Mouse (Mus musculus) left cerebral cortex, adult 8-10 months (tissue): ENCODE measurements around the gene Itpka. TPM values are rescaled to one million over a fixed set of nuclear protein-coding genes. Genes with fewer than 3 reads are reported as not detected.

Experiments
- DNase-seq, 2 experiments: peaks; one replicate each; pipeline ENCODE4 v3.0.0; 2022; ENCODE audit warnings: low spot score in 2 of 2
- total RNA-seq, 4 experiments: library from RNA; stranded (reverse); gene quantifications; 2 replicates each; pipeline ENCODE4 v1.2.4; 2022

The Itpka gene
- total RNA-seq, 4 experiments from 2014 or later, result 160 to 178 (median 177) TPM

DNA sequence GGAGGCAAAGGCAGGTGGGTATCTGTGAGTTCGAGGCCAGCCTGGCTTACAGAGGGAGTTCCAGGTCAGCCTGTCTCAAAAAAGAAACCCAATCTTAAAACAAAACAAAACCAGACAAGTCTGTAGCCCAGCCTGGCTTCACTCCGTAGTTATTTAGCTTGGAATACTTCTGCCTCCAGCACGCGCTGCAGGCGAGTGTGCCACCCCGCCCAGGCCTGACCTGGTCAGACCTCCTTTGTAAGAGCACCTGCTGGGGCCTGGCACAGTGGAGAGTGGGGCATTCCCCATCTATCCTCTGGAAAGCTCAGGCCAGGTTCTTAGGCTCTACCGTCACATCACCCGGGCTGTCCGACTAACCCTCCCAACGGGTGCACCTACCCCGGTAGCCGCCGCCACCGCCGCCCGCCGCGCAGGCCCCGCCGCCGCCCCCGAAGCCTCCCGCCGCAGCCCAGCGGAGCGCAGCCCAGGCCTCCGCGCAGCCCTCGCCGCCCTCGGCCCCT is 15.5 kb downstream of the Itpka start:
- DNase-seq, result no peak

DNA sequence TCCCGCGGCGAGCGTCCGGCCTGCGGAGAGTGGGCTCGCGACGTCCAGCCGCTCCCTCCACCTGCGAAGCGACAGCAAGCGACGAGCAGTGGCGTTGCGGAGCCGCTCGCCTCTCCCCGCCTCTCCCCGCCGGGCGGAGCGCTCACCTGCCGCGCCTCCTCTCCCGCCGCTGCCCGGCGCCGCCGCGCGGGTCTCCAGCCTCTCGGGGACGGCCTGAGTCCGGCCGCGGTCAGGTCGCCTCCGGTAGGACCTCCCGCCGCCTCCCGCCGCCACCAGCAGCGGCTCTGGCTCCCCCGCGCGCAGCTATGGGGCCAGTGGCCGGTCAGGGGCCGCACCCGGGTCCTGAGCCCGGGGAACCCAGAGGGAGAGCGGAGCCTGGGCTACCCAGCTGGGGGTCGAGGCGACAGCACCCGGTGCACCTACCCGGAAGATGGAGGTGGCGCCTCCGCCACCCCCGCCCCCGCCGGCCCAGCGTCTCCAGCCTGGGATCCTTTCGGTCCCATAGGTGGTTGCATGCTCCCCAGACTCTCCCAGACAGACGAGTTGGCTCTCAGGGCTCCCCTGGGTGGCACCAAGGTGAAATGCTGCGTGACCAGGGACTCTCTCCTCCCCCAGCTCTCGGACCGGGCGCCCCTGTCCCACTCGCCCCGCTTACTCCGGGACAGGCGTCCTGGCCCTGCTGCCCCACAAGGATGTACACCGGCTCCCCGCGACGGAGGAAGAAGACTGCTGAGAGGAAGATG is 16.1 kb downstream of the Itpka start:
- no peak for DNase-seq

DNA sequence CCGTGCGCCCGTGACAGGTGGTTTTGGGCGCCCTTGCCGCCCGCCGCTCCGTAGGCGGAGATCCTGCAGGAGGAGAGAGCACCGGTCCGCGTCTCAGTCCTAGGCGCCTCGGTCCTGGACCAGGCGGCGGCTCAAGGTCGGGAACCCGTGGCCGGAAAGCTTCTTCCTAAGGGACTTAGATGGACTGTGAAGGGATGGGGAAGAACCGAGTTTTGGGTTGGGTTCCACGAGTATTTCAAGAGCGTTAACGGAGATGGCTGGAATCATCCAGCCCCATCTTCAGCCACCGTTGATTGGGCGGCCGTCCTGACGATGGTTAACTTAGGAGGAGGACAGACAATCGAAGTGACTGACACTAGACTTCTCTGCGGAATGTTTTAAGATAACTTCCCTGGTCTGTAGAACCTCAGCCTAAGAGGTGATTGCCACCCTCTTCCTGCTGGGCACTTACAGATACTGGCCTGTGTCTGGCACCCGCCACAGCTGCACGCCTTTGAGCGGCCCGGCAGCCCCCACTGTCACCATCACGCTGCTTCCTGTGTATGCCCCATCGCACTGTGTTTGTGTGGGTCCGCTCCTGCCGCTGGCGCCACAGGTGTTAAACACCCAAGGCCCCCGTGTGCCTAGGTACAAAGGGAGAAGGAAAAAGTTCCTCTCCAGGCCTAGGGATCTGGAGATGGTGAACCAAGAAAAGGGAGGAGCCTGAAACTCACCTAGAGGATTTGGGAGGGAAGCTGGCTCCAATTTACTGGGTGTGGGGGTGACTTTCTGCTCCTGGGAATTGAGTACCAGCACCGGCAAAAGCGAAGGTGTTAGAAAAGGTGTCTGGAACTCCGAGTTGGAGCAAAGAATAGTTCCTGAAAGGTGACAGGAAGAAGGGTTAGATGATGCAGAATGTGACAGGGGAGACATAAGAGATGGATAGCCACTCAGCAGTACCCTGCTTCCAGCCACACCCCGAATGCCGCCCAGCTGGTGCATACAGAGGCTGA is 17.0 kb downstream of the Itpka start:
- no peak for DNase-seq

DNA sequence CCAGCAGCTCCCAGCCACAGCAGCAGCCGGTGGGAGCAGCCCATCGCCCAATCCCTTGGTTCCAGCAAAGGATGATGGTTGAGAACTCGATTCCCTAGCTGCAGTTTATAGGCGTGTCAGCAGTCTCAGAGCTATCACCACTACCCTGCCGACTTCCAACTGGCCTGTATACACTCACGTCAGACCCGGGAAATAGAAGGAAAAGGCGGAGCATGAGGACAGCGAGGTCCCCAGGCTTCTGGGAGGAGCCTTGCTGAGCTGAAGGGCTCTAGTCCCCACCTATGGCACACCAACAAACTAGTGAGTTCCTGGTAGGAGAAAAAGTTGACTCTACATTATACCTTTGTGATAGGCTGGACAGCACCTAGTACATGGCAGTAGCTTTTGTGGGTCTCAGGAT is 18.1 kb downstream of the Itpka start, which contains the start of gene Ltk:
Ltk (minus strand) TSS at position 181 of the 400 bp plus-strand sequence.
- no peak for DNase-seq

DNA sequence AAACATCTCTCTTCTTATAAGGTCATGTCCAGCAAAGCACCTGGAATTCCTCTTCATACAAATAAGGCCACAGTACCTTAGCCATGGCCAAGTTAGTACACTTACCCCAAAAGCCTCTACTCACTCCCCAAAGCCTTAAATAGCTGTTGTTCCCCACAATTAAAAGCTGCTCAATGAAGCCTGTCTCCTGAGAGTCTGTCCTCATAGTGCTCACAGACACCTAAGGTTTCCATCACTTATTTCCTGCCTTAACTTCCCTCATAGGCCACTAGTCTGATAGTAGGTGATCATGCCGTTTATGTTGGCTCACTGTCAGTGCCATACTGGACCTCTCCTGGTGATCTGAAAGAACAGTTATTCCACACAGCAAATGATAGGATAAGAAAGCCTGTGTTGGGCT is 20.1 kb downstream of the Itpka start:
- no peak for DNase-seq

DNA sequence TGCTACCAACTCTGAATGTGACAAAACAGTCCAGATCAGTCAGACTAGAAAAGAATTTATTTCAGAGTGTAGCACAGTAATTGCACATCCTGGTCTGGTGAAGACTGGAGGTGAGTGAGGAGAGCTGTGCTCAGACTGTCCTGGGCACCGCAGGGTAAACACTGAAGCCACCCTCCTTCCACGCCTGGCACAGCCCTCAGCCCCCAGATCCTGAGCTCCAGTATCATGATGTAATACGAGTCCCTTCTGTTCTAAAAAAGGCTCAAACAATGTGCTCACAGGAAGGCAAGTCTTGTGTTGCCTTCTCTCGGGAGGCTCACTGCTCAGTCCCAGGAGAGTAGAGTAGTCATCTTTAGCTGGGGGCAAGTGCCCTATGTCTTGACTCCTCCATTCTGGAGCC is 21.8 kb downstream of the Itpka start:
- no peak for DNase-seq

DNA sequence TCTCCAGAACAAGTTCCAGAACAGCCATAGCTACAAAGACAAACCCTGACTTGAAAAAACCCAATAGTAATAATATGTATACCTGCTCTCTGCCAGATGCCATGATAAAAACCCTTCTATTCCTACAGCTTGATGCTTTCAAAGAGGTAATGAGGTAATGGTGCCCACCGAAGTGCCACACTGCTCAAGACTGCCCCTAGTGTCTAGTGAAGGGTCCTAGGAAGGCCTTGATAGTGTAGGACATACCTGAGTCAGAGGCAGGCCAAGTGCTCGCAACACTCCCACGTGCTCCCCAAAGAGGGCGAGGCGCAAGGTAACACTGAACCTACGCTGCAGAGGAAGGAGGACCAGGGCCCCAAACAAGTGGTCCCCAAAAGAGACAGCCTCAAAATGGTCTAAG is 25.1 kb downstream of the Itpka start:
- DNase-seq, result no peak

DNA sequence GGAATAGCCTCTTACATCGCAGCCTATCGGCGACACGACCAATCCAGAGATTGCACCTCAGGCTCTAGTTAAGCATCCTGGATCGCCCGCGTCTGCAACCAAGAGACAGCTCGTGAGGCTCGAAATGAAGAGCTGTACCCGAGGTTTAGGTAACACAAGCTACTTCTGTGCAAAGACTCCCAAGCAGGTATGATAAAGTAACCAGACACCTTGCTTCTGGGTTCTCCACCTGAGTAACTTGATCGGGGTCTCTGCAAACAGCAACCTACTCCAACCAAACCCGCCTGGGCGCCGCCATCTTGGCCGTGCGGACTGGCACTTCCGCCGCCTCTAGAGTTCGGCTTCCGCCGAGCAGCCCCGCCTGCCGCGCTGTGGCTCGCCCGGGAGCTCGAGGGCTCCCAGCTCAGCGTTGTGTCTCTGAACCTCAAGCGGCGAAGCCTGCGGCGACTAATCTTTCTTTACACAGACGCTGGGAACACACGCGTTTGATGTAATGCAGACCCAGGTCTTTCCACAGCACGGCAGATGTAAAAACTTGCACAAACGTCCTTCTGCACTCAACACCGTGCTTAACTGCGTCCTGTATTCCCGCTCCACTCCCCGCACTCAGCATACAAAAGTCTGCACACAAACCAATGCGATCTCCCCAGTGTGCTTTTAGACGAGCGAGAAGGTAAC is 45.2 kb downstream of the Itpka start, which contains the start of gene Rpap1:
Rpap1 (minus strand) TSS at position 332 of the 678 bp plus-strand sequence.
- DNase-seq, result peak; percentile 67 to 79

DNA sequence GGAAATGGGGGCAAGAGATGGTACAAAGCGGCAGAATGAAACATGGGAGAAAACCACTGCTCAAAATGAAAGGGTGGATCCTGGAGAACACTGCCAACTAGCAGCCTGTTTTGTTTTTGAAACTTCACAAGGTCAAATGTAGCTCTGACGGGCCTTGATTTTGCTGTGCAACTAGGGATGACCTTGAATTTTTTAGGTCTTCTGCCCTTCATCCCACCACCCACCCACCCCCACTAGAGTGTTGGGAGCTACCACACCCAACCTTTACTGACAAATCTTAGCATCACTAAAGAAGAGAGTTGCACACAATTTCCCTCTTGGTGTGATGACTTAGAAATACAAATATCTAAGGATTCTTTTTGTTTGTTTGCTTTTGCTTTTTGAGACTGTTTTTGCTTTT is 47.9 kb downstream of the Itpka start:
- DNase-seq, result no peak

DNA sequence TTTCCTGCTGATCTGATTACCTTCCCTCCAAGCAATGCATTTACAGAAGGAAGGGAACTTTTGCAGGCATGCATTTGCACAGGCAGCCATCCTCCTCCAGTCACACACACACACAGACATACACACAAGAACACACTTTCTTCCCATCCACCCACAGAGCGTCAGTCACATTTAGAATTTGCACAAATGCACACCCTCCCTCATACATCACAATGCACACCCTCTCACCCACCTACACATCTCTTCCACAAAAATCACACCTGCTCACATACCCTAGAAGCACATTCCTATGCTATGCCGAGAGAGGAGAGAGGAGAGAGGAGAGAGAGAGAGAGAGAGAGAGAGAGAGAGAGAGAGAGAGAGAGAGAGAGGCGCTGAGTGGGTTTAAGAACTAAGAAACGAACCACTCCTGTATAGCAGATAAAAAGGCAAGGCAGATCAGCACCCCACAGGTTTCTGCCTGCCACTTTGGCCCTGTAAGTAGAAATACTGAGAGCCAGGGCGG is 55.2 kb downstream of the Itpka start, which contains the start of gene Tyro3:
Tyro3 (plus strand) TSS at position 455 of the 505 bp plus-strand sequence.
- peak in 1 of 2 experiments; percentile 83 for DNase-seq

DNA sequence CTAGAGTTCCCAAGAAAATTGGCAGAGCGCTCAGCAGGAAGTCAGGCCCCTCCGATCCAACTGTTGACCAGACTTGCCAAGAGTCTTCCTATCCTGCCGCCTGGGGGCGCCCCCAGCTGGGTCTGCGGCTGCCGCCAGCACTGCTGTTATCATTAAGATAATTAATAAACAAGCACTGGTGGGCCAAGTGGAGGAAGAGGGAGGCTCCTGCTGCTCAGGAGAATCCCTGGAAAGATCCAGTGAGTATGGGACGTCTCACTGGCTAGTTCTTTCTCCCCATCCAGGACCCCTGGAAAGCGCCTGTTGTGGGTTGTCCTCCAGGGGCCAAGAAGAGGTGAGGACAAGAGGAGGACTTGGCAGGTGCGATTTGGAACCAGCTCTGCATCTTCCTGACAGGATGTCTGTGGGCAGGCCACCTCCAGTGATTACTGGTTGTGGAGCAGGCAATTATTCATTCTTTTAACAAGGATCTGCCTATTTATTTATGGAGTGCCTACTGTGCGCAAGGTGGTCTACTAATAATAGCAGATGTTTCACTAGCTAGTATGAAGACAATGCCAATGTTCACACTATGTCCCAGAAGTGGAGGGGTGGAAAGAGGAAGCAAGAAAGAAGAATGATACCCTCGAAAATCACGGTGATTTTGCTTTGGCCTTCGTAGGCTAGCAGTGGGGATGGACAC is 56.2 kb downstream of the Itpka start:
- no peak for DNase-seq

DNA sequence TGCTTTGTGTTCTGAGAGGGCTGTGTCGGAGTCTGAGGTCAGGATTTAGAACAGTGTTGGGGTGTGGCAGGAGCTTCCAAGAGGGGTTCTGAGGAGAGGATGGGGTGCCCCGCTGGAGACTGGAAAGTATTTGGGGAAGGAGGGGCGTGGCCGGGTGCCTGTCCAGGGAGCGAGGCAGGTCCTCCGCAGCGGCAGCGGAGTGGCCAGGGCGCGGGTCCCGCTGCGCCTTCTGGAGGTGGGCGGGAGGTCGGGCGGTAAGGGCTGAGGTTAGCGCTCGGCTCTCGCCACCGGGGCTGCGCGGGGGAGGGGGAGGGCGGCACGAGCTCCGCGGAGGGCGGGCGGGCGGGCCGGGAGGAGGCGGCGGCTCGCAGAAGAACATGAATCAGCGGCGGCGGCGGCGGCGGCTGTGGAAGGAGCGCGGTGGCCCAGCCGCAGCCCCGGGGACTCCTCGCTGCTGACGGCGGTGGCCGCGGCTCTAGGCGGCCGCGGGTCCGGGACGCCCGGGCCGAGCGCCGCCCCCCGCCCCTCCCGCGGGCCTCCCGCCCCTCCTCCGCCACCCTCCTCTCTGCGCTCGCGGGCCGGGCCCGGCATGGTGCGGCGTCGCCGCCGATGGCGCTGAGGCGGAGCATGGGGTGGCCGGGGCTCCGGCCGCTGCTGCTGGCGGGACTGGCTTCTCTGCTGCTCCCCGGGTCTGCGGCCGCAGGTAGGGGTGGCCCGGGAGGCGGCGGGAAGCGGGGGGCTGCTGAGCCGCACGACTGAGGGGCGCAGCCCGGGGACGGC is 57.2 kb downstream of the Itpka start:
- DNase-seq, result no peak

DNA sequence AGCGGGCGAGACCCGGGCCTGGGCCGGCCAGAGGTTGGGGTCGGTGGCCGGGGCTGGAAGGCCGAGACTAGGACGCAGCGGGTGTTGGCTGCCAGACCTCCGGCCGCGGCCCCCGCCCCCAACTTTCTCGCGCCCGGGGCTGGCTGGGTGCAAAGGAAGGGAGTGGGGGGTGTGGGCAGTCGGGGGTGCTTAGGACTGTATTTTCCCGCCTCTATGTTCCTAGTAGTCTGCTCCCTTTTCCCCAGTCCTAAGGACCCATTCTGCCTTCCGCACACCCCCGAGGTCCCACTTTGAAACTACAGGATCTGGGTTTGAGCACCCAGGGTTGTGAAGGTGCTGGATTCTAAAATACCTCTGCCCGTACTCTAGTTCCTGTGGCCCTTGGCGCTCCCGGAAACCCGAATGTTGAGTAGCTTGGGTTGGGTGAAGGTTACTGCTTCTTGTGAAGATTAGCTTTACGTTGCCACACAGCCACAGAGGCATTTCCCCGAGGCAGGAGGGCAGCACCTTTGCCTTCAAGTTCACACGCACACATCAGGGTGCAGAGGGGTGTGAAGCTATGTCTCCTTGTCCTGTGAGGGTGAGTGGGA is 57.9 kb downstream of the Itpka start:
- no peak for DNase-seq

Other genes with a start within 250 kb of the Itpka start
- gene Exd1, start 194.7 kb upstream of the Itpka start, total RNA-seq, result 1 to 10 TPM in 2 of 4 experiments, under 1 TPM in 2; 0.59 to 1.9 (median 1.00) TPM
- 100 to 1,000 TPM; 161 to 184 (median 175) TPM for gene Chp1, start 194.6 kb upstream of the Itpka start, total RNA-seq
- 1 to 10 TPM in 1 of 4 experiments, under 1 TPM in 3; 0.46 to 1.6 (median 0.56) TPM for gene Nusap1, start 124.0 kb upstream of the Itpka start, total RNA-seq
- gene Oip5, start 123.9 kb upstream of the Itpka start, total RNA-seq, result 1 to 10 TPM in 3 of 4 experiments, under 1 TPM in 1; 0.70 to 2.0 (median 1.1) TPM
- gene Ndufaf1, start 79.5 kb upstream of the Itpka start, total RNA-seq, result 10 to 100 TPM; 28.7 to 31.9 (median 29.8) TPM
- 10 to 100 TPM; 54.9 to 58.7 (median 55.9) TPM for gene Rtf1, start 67.3 kb upstream of the Itpka start, total RNA-seq
- 10 to 100 TPM; 19.7 to 23.2 (median 20.4) TPM for gene Ltk, start 18.1 kb downstream of the Itpka start, total RNA-seq
- 10 to 100 TPM; 18.8 to 21.2 (median 20.4) TPM for gene Rpap1, start 45.2 kb downstream of the Itpka start, total RNA-seq
- gene Tyro3, start 55.4 kb downstream of the Itpka start, total RNA-seq, result 100 to 1,000 TPM; 180 to 223 (median 191) TPM
- 10 to 100 TPM; 54.9 to 78.5 (median 70.4) TPM for gene Mga, start 154.9 kb downstream of the Itpka start, total RNA-seq
- 10 to 100 TPM; 42.3 to 51.3 (median 44.2) TPM for gene Mapkbp1, start 230.4 kb downstream of the Itpka start, total RNA-seq